Mouse (Mus musculus) intestine, embryonic 16.5 days (tissue): Measurements from ENCODE around the gene Sgcg. TPM values are rescaled to one million over a fixed set of nuclear protein-coding genes. Genes with fewer than 3 reads are reported as not detected.

Experiments
- ATAC-seq: fragments of 200-750 bp; cut with Nextera tagmentation; 2 replicates; pipeline ENCODE4 v1.8.0; 2017; ENCODE audit warnings: moderate TSS enrichment, moderate library complexity
- H3K27ac ChIP-seq: fragments of 300-500 bp; sonication (generic); 2 replicates; pipeline ENCODE4 v1.5.1; 2014; ENCODE audit warnings: mild to moderate bottlenecking, low read length
- H3K27me3 ChIP-seq: fragments of 300-500 bp; sonication (generic); replicated peaks from 2 replicates; pipeline ENCODE4 v1.6.1; 2014; ENCODE audit warnings: low read length, control low read depth, mixed read lengths; ENCODE audit not compliant: control insufficient read depth, insufficient read depth
- H3K36me3 ChIP-seq: fragments of 300-500 bp; sonication (generic); 2 replicates; pipeline ENCODE4 v1.6.1; 2014; ENCODE audit warnings: low read length, control low read depth; ENCODE audit not compliant: control insufficient read depth, insufficient read depth
- H3K4me1 ChIP-seq: fragments of 300-500 bp; sonication (generic); 2 replicates; pipeline ENCODE4 v1.6.1; 2014; ENCODE audit warnings: low read length, control low read depth, mixed read lengths; ENCODE audit not compliant: control insufficient read depth, insufficient read depth
- H3K4me2 ChIP-seq: fragments of 300-500 bp; sonication (generic); 2 replicates; pipeline ENCODE4 v1.6.1; 2014; ENCODE audit warnings: low read depth, low read length, control low read depth
- H3K4me3 ChIP-seq: fragments of 300-500 bp; sonication (generic); 2 replicates; pipeline ENCODE4 v1.5.1; 2014; ENCODE audit warnings: mild to moderate bottlenecking, low read length
- H3K9ac ChIP-seq: fragments of 300-500 bp; sonication (generic); 2 replicates; pipeline ENCODE4 v1.6.1; 2014; ENCODE audit warnings: low read depth, low read length
- H3K9me3 ChIP-seq: fragments of 300-500 bp; sonication (generic); 2 replicates; pipeline ENCODE4 v1.6.1; 2016; ENCODE audit warnings: low read length, control low read depth; ENCODE audit not compliant: control insufficient read depth
- WGBS: fragments of 180-500 bp; shearing (Covaris S2); extraction: QIAGEN DNeasy Blood & Tissue Kit; methylation state at CpG from one replicate; pipeline ENCODE4 v1.1.7; 2014; 5-methylcytosine and 5-hydroxymethylcytosine counted together
- polyA plus RNA-seq: library from polyadenylated mRNA; unstranded; fragments of >200 nt; fragmentation: Nextera tagmentation; extraction: Ambion mirVana; gene quantifications from 2 replicates; pipeline ENCODE4 v1.2.1, GENCODE M21; 2015

Gene Sgcg
- polyA plus RNA-seq, 1 experiment from 2014 or later: 1.7 TPM

DNA sequence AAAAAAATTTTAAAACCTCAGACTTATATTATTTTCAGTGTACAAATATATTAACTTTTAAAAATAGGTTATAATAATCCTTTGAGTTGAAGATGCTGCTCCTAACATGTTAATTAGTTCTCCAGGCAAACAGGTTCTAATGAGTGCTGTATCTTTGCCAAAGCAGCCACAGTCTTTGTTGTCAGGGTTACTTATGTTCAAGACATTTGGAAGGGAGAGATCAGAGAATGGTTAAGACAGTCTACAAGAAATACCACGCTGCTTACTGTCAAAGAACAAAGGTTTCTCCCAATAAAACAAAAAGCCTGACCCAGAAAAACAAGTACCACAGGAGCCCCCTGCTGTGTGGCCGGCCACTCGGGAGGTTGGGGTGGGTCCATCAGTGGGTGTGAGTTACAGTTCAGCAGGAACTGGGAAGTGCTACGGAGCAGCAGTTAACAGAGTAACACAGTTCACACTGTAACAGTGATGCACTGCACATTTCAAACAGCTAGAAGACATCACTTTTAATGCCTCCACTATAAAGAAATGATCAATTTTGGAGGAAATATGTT, 21.1 kb downstream of the Sgcg start:
- H3K27me3 ChIP-seq: no peaks in the 10 kb centered on the region
- no peak overlapping the region for H3K4me2 ChIP-seq
- no peaks in the 10 kb centered on the region for H3K4me1 ChIP-seq
- H3K27ac ChIP-seq: no peak overlapping the region
- no peaks in the 10 kb centered on the region for H3K36me3 ChIP-seq
- no peak overlapping the region for H3K4me3 ChIP-seq
- H3K9me3 ChIP-seq: no peaks in the 10 kb centered on the region
- H3K9ac ChIP-seq: no peak overlapping the region
- 35% methylated on average over 4 of the region's 4 CpGs for WGBS
- no peak for ATAC-seq

DNA sequence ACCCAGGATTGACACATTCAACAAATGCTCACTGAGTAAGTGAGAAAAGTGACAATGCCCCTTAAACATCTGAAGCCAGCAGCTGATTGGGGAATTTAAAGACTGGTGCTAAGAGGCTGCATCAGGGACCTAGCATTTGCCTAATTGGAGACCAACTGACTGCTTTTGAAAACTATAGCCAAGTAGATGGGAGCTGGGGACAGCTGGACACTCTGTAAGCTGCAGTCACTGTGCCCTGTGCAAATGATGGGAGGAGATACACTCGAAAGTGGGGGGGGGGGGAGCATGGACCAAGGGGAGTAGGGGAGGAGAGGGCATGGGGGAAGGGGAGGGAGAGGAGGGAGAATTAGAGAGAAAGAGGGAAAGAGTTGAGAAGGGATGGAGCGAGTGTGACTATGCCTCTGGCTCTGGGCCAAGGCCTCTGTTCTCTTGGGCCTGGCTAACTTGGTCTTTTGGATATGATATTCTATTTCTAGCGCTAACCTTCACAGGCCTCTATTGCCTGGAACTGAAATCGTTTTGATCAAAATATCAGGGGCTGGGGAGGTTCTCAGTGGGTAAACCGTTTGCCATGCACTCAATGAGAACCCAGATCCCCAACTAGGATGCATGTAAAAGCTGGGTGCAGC, 22.3 kb downstream of the Sgcg start:
- ATAC-seq: no peak
- no peak overlapping the region for H3K4me2 ChIP-seq
- H3K4me3 ChIP-seq: no peak overlapping the region
- H3K9me3 ChIP-seq: no peaks in the 10 kb centered on the region
- H3K27ac ChIP-seq: no peak overlapping the region
- no peaks in the 10 kb centered on the region for H3K4me1 ChIP-seq
- 50% methylated on average over 5 of the region's 5 CpGs for WGBS
- no peak overlapping the region for H3K9ac ChIP-seq
- no peaks in the 10 kb centered on the region for H3K27me3 ChIP-seq
- no peaks in the 10 kb centered on the region for H3K36me3 ChIP-seq

DNA sequence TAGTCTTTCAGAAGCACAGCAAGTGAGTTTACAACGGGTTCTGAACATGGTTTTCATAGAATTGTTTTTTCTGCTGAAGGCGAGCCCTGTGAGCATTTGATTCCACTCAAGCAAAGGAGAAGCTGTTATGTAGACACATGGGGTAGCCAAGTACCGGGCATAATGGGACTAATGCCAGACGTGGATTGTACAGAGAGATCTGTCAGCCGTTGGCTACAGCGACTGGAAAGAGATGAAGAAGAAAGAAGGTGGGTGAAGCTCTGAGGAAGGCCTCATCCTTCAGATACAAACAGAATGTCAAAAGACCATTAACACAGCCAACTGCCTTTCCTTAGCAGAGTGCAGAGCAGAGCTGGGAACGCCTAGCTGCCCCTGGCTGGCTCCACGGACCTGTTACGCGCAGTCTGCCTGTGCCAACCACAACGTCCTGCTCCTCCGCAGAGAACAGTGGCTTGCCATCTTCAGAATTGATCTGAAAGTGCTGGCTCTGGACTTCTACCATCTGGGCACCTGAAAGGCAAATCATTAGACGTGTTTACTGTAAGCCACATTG, 26.2 kb downstream of the Sgcg start:
- WGBS: 76% methylated on average over 13 of the region's 13 CpGs
- no peak overlapping the region for H3K9ac ChIP-seq
- no peak overlapping the region for H3K4me2 ChIP-seq
- no peaks in the 10 kb centered on the region for H3K27me3 ChIP-seq
- no peaks in the 10 kb centered on the region for H3K4me1 ChIP-seq
- 0 out of 2 replicates have a peak overlapping the region, but pooled peaks have one; percentile 30 for H3K27ac ChIP-seq
- no peak for ATAC-seq
- no peaks in the 10 kb centered on the region for H3K36me3 ChIP-seq
- H3K9me3 ChIP-seq: no peaks in the 10 kb centered on the region
- H3K4me3 ChIP-seq: no peak overlapping the region

DNA sequence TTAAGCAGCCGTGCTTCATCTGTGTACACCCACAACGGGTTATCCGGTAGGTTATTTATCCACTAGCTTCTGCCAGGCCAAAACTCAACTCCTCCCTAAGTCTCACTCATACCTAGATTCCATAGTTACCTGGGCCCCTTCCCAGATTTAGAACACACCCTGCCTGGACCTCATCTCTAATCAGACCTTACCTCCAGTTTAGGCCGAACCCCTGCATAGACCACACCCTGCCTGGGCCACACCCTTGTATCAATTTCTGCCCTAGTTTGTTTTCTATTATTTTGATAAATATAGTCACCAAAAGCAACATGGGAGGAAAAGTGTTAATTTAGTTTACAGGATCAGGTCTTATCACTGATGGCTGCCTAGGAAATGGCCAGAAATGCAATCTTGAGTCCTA, 28.1 kb downstream of the Sgcg start:
- H3K4me1 ChIP-seq: no peaks in the 10 kb centered on the region
- WGBS: 85% methylated on average over 4 of the region's 4 CpGs
- no peak overlapping the region for H3K4me3 ChIP-seq
- no peaks in the 10 kb centered on the region for H3K27me3 ChIP-seq
- no peak for ATAC-seq
- H3K36me3 ChIP-seq: no peaks in the 10 kb centered on the region
- H3K4me2 ChIP-seq: no peak overlapping the region
- H3K9me3 ChIP-seq: no peaks in the 10 kb centered on the region
- no peak overlapping the region for H3K27ac ChIP-seq
- no peak overlapping the region for H3K9ac ChIP-seq

DNA sequence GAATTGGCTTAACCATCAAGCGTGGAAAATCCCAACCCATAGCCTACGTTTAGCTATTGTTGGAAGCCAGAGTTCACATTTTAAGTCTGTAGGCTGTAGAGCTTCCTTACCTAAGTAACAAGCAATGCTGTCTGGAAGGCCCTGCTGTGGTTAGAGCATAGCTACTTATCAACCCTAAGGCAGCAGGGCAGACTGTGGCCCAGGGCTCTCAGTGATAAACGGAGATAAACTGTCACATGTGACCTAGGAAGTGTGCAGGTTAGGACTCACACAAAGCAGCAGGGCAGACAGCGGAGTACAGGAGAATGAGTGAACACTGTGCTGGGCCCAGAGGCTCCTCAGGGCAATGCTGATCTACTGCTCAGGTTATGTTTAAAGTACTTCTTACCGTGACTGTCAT, 28.5 kb downstream of the Sgcg start:
- 0 out of 2 replicates have a peak, but pooled peaks have one; percentile 38 for ATAC-seq
- H3K9ac ChIP-seq: no peak overlapping the region
- H3K27me3 ChIP-seq: no peaks in the 10 kb centered on the region
- no peaks in the 10 kb centered on the region for H3K9me3 ChIP-seq
- no peak overlapping the region for H3K27ac ChIP-seq
- no peaks in the 10 kb centered on the region for H3K36me3 ChIP-seq
- H3K4me3 ChIP-seq: no peak overlapping the region
- 74% methylated on average over 5 of the region's 5 CpGs for WGBS
- no peak overlapping the region for H3K4me2 ChIP-seq
- H3K4me1 ChIP-seq: no peaks in the 10 kb centered on the region

DNA sequence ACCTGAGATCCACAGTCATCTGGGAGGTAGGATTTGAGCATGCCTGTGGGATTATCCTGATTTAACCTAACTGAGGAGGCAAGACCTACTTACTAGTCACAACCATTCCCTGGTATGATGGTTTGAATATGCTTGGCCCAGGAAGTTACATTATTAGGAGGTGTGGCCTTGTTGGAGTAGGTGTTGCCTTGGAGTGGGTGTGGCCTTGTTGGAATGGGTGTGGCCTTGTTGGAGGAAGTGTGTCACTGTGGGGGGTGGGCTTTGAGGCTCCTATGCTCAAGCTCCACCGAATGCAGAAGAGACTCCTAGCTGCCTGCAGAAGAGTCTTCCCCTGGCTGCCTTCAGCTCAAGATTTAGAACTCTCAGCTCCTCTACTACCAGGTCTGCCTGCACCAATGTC, 32.1 kb downstream of the Sgcg start:
- ATAC-seq: no peak
- WGBS: 69% methylated on average over 1 of the region's 1 CpGs
- no peak overlapping the region for H3K27ac ChIP-seq
- no peak overlapping the region for H3K4me2 ChIP-seq
- no peaks in the 10 kb centered on the region for H3K9me3 ChIP-seq
- H3K4me3 ChIP-seq: no peak overlapping the region
- H3K36me3 ChIP-seq: no peaks in the 10 kb centered on the region
- H3K4me1 ChIP-seq: no peaks in the 10 kb centered on the region
- H3K9ac ChIP-seq: no peak overlapping the region
- H3K27me3 ChIP-seq: no peaks in the 10 kb centered on the region

DNA sequence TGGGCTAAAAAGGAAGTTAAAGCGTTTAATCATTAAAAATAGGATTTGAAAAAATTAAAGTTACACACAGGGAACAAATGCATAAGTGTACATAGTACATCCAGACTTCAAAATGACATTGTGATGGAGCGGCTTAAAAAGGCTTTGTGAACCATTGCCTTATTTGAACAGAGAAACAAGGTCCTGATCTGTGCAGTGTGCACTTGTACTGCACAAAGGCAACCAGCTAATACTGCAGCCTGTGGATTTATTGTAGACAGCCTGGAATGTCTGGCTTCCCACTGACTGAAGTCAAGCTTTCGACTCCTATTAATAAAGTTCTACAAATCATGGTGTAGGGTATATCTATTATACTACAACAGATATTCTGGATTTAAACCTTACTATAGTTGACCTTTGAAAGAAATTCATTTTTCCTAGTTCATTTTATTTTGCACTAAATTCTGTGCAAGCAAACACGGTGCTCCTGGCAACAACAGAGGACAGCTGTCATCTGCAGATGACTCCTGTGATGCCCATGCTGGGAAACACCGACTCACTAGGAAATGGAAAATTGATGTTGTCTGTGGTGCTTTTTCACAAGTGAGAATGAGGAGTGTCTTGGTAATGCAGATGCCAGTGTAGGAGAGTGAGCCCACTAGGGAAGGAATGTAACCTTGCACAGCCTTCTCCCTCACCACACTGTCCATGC, 33.8 kb downstream of the Sgcg start:
- H3K4me3 ChIP-seq: no peak overlapping the region
- no peak overlapping the region for H3K4me2 ChIP-seq
- ATAC-seq: no peak
- no peak overlapping the region for H3K27ac ChIP-seq
- no peaks in the 10 kb centered on the region for H3K9me3 ChIP-seq
- no peaks in the 10 kb centered on the region for H3K27me3 ChIP-seq
- no peak overlapping the region for H3K9ac ChIP-seq
- WGBS: 67% methylated on average over 5 of the region's 5 CpGs
- no peaks in the 10 kb centered on the region for H3K4me1 ChIP-seq
- no peaks in the 10 kb centered on the region for H3K36me3 ChIP-seq

DNA sequence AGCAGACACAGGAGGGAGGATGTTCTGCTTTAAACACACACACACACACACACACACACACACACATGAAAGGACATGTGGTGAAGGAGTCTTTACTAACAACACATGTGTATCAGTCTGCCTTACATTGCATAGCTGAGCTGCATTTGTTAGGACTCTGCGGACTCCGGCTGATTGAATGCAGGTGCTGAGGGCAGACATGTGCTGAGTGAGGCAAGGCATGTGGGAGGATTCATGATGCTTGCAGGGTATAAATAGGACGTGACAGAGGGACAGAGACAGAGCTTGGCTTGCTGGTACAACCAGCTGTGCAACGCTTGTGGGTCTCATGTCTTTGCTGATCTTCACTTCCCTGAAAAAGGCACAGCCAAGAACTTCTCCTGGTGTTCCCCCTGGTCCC, 34.5 kb downstream of the Sgcg start:
- no peaks in the 10 kb centered on the region for H3K27me3 ChIP-seq
- H3K9ac ChIP-seq: no peak overlapping the region
- no peak overlapping the region for H3K4me3 ChIP-seq
- WGBS: 64% methylated on average over 4 of the region's 4 CpGs
- no peak overlapping the region for H3K27ac ChIP-seq
- H3K9me3 ChIP-seq: no peaks in the 10 kb centered on the region
- no peak overlapping the region for H3K4me2 ChIP-seq
- no peak for ATAC-seq
- H3K4me1 ChIP-seq: no peaks in the 10 kb centered on the region
- no peaks in the 10 kb centered on the region for H3K36me3 ChIP-seq

DNA sequence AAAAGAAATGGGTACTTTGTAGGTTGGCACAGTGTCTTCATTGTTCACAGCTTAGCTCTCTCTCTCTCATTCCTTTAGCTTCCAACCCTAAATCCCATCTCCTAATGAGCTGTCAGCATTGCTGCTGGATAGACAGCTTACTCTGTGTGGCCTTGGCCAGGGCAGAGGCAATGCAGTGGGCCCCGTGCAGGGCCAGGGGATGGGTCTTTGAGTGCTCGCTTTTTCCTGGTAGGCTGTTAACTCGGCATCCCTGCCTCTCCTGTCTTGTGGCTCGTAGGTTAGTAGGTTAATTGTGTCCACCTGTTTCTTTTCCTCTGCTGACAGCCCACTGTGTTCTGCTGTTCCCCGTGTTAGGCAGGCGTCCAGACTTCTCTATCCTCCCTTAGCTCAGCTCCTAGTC, 35.8 kb downstream of the Sgcg start:
- 34% methylated on average over 6 of the region's 6 CpGs for WGBS
- H3K36me3 ChIP-seq: no peaks in the 10 kb centered on the region
- H3K9ac ChIP-seq: no peak overlapping the region
- H3K27me3 ChIP-seq: no peaks in the 10 kb centered on the region
- no peak overlapping the region for H3K27ac ChIP-seq
- H3K9me3 ChIP-seq: no peaks in the 10 kb centered on the region
- ATAC-seq: no peak
- H3K4me1 ChIP-seq: no peaks in the 10 kb centered on the region
- no peak overlapping the region for H3K4me2 ChIP-seq
- H3K4me3 ChIP-seq: no peak overlapping the region
